14 mouse cellular contexts compared by ENCODE assay signal in the genomic region with DNA sequence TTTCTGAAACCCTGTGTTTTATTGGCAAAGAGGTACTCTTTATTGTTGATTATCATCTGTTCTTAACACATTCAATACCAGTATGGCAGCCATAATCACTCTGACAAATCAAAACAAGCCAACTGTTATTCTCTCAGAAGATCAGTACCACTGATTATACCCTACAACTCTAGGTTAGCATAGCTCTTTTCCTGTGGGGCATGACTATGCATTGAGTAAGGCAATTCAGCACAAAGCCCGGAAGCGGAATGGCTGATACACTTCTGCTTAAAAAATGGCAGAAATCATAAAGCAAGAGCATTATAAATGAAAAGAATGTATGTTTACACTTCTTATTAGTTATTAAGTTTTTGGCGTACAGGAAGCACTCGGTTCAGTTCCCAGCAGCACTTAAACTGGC. TPM values are rescaled to one million over a fixed set of nuclear protein-coding genes. Genes with fewer than 3 reads are reported as not detected.
DNase-seq lines count a peak whose midpoint lies in the region; ATAC-seq lines count a peak whose summit lies in the region.
"Had no signal": no experiment of that assay in that cellular context is flagged by ENCODE, and none has a peak within 500 bp of the region (broad histone marks: within the 10 kb centered on the region; RNA-seq: fewer than 3 reads in every experiment).

No protein-coding gene starts in this region.

- H3K4me1 ChIP-seq in forebrain, embryonic 13.5 days: peaks cover 32% of the 10 kb centered on the region
- H3K4me1 ChIP-seq in forebrain, embryonic 10.5 days: peaks cover 14% of the 10 kb centered on the region
- peaks cover 33% of the 10 kb centered on the region for H3K4me1 ChIP-seq in neural tube, embryonic 13.5 days (replicated peaks)
- H3K4me1 ChIP-seq in liver, embryonic 15.5 days (replicated peaks): peaks cover 36% of the 10 kb centered on the region

- no peaks in the 10 kb centered on the region for H3K9me3 ChIP-seq in forebrain, embryonic 13.5 days (replicated peaks)
- peaks cover 6% of the 10 kb centered on the region; the same call in 1 of the 2 replicates for H3K9me3 ChIP-seq in forebrain, embryonic 10.5 days
- H3K9me3 ChIP-seq in neural tube, embryonic 13.5 days: no peaks in the 10 kb centered on the region; the same call in 1 of the 2 replicates
- H3K9me3 ChIP-seq in liver, embryonic 15.5 days (replicated peaks): no peaks in the 10 kb centered on the region

- H3K27ac ChIP-seq in forebrain, embryonic 13.5 days: no peak overlapping the region
- no peak overlapping the region for H3K27ac ChIP-seq in forebrain, embryonic 10.5 days
- H3K27ac ChIP-seq in neural tube, embryonic 13.5 days (replicated peaks): no peak overlapping the region
- H3K27ac ChIP-seq in liver, embryonic 15.5 days (replicated peaks): no peak overlapping the region
- H3K27ac ChIP-seq: embryonic facial prominence, embryonic 13.5 days had no signal

- no peaks in the 10 kb centered on the region for H3K27me3 ChIP-seq in forebrain, embryonic 13.5 days
- no peaks in the 10 kb centered on the region for H3K27me3 ChIP-seq in forebrain, embryonic 10.5 days (ENCODE audit: poor library complexity, severe bottlenecking)
- H3K27me3 ChIP-seq in neural tube, embryonic 13.5 days: no peaks in the 10 kb centered on the region
- H3K27me3 ChIP-seq in liver, embryonic 15.5 days: no peaks in the 10 kb centered on the region
- no peaks in the 10 kb centered on the region for H3K27me3 ChIP-seq in splenic B cell, adult 2 months (ENCODE audit: control insufficient read depth, insufficient read depth, low read length, poor library complexity, severe bottlenecking)
- H3K27me3 ChIP-seq: embryonic facial prominence, embryonic 13.5 days had no signal

- DNase-seq in forebrain, embryonic 10.5 days (ENCODE audit: extremely low spot score, low spot score): no peak
- DNase-seq in neural tube, embryonic 10.5 days (ENCODE audit: extremely low spot score, low spot score): no peak
- DNase-seq in splenic B cell, adult 2 months (ENCODE audit: low read depth, low spot score): peak; percentile 36
- DNase-seq in spleen, adult 18-20 months: no peak
- DNase-seq in gastrocnemius, adult 8-10 months (ENCODE audit: low spot score in 2 of 2): no peak
- DNase-seq: adrenal gland, postnatal 10 days; cerebellum, adult 8-10 months; lung, embryonic 14.5 days had no signal

- no peak overlapping the region for H3K4me3 ChIP-seq in forebrain, embryonic 13.5 days
- no peak overlapping the region for H3K4me3 ChIP-seq in forebrain, embryonic 10.5 days
- no peak overlapping the region for H3K4me3 ChIP-seq in neural tube, embryonic 13.5 days
- no peak overlapping the region for H3K4me3 ChIP-seq in liver, embryonic 15.5 days (replicated peaks)
- H3K4me3 ChIP-seq: embryonic facial prominence, embryonic 13.5 days had no signal

- WGBS in forebrain, embryonic 13.5 days: 94% methylated on average over 4 of the region's 4 CpGs
- WGBS in forebrain, embryonic 10.5 days: 94% methylated on average over 4 of the region's 4 CpGs
- WGBS in neural tube, embryonic 13.5 days: 94% methylated on average over 4 of the region's 4 CpGs
- WGBS in liver, embryonic 15.5 days (ENCODE audit: insufficient replicate concordance): 61% methylated on average over 4 of the region's 4 CpGs

- peak overlapping the region; percentile 24 for H3K4me2 ChIP-seq in forebrain, embryonic 13.5 days
- peak overlapping the region; percentile 90 for H3K4me2 ChIP-seq in neural tube, embryonic 13.5 days
- H3K4me2 ChIP-seq in liver, embryonic 15.5 days: peak overlapping the region; percentile 93; the same call in 1 of the 2 replicates
- H3K4me2 ChIP-seq: heart, embryonic 11.5 days; lung, embryonic 14.5 days had no signal

- ATAC-seq in forebrain, embryonic 13.5 days: no peak
- no peak for ATAC-seq in neural tube, embryonic 13.5 days (ENCODE audit: low read depth)
- ATAC-seq in liver, embryonic 15.5 days (ENCODE audit: insufficient read depth): no peak
- ATAC-seq: intestine, embryonic 16.5 days had no signal

- H3K9ac ChIP-seq in forebrain, embryonic 13.5 days: no peak overlapping the region
- H3K9ac ChIP-seq in neural tube, embryonic 13.5 days: no peak overlapping the region
- no peak overlapping the region for H3K9ac ChIP-seq in liver, embryonic 15.5 days
- H3K9ac ChIP-seq: embryonic facial prominence, embryonic 13.5 days; lung, embryonic 14.5 days had no signal

- peaks cover 12% of the 10 kb centered on the region for H3K36me3 ChIP-seq in forebrain, embryonic 13.5 days (ENCODE audit: poor library complexity, severe bottlenecking)
- peaks cover 20% of the 10 kb centered on the region for H3K36me3 ChIP-seq in forebrain, embryonic 10.5 days (replicated peaks)
- peaks cover 12% of the 10 kb centered on the region for H3K36me3 ChIP-seq in neural tube, embryonic 13.5 days
- H3K36me3 ChIP-seq in liver, embryonic 15.5 days (replicated peaks): peaks cover 11% of the 10 kb centered on the region
- H3K36me3 ChIP-seq in splenic B cell, adult 2 months (ENCODE audit: control insufficient read depth, insufficient read depth, low read length, poor library complexity, severe bottlenecking): no peaks in the 10 kb centered on the region

RNA-seq across cellular contexts. Expression of gene Fbxo33, which starts 3.3 kb away (rescaled TPM):
- 5.8 and 7.3 TPM in 2 replicates for polyA plus RNA-seq in forebrain, embryonic 13.5 days (2015; fragmentation: Nextera tagmentation; extraction: Ambion mirVana)
- polyA plus RNA-seq in forebrain, embryonic 10.5 days (2016; fragmentation: Nextera tagmentation; extraction: Ambion mirVana): 5.0 and 6.1 TPM in 2 replicates
- polyA plus RNA-seq in neural tube, embryonic 13.5 days (2015; fragmentation: Nextera tagmentation; extraction: Ambion mirVana): 8.6 and 8.8 TPM in 2 replicates
- 7.6 and 7.8 TPM in 2 replicates for polyA plus RNA-seq in liver, embryonic 15.5 days (2015; fragmentation: Nextera tagmentation; extraction: Ambion mirVana)
- total RNA-seq in gastrocnemius, adult 8-10 months (2022): 1 to 10 TPM; 1.2 to 4.4 (median 3.3) TPM

Comparison
In these comparisons a context has a peak if more than half of its experiments do, and no peak if none do; other contexts are left out.
1. H3K4me2 ChIP-seq: peak in every context shown above with its lines; median percentile 93 in liver, embryonic 15.5 days; 90 in neural tube, embryonic 13.5 days; 24 in forebrain, embryonic 13.5 days.